Mouse (Mus musculus) thymus, postnatal 25 days (tissue): ENCODE data around the gene Olfr17.
"Not testable (repeated sequence)": the region's sequence is repeated elsewhere in the genome, so short reads cannot be mapped to it uniquely, and the experiment has no call there.

Source experiments
- DNase-seq: peaks from one replicate; pipeline ENCODE4 v3.0.0; 2022

The Olfr17 gene

GRCm38 (mm10) chr7:107092920-107093319, at the start of gene Olfr17:
Gene Olfr17 (plus strand): TSS chr7:107093220.
- DNase-seq, result no peak

- DNase-seq, result no peak
These were observed 48.6 kb upstream of the Olfr17 start for GRCm38 (mm10) chr7:107044407-107044806.

GRCm38 (mm10) chr7:107045833-107046232, 47.2 kb upstream of the Olfr17 start:
- DNase-seq, result peak; percentile 13

- DNase-seq, result no peak
These were observed 45.4 kb upstream of the Olfr17 start for GRCm38 (mm10) chr7:107047578-107047977.

GRCm38 (mm10) chr7:107070681-107071080, 22.3 kb upstream of the Olfr17 start, which contains the start of gene Olfr714:
Gene Olfr714 (plus strand): TSS chr7:107070981.
- DNase-seq, result no peak

- DNase-seq, result not testable (repeated sequence)
These were observed 17.2 kb downstream of the Olfr17 start, which contains the start of gene Olfr715b for GRCm38 (mm10) chr7:107110269-107110668. Gene Olfr715b (minus strand): TSS chr7:107110369.

- DNase-seq, result not testable (repeated sequence)
These were observed 38.0 kb downstream of the Olfr17 start, which contains the start of gene Olfr715 for GRCm38 (mm10) chr7:107130983-107131382. Gene Olfr715 (minus strand): TSS chr7:107131083.

- not testable (repeated sequence) for DNase-seq
These were observed 45.0 kb downstream of the Olfr17 start, which contains the start of gene Olfr716 for GRCm38 (mm10) chr7:107138027-107138426. Gene Olfr716 (plus strand): TSS chr7:107138327.
